Mouse (Mus musculus) brain, adult 2 months (tissue): ENCODE measurements around the gene Pip5k1b.

Experiments used
- DNase-seq: peaks from one replicate; pipeline ENCODE4 v3.0.0; 2011; ENCODE audit warnings: low read depth, low spot score

Gene Pip5k1b

DNA sequence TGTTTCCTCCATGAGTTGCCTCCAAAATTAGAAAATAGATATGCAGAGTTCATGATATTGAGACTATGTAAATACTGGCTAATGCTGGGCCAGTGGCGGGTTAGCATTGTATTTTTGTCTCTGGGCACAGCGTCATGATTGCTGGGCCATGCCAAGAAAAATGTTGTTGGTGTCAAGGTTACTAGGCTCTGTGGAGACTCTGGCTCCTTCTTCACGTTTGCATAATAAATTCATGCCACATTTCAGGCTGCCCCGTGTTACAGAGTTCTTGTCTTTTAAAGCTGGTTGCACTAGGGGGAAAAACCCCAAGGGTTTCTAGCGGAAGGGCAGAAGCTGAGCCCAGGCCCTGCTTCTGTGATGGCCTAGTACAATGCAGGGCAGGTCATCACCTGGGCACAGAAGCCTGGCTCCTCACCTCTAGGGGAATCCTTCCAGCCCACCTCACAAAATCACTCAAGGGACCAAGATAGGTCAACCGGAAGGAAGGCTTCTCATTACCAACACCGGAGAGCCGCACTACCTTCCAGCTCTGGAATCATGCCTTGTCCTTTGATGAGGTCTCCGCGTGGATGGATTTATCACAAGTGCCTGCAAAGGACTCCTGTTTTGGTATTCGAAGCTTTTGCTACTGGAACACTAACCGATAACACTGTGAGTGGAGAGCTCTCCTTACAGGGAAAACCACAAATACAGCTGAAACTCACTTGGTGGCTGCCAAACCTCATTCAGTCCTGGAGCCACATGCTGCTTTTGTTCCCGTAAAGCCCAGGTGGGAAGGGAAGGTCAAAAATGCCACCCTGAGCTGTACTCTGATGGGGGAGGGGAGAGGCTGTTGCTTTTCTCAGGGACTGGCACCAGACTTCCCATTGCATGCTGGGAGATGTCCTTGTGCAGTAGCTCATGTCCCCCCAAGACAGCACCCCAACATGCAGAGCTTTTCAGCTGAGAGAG is 248.1 kb downstream of the Pip5k1b start:
- peak; percentile 54 for DNase-seq

DNA sequence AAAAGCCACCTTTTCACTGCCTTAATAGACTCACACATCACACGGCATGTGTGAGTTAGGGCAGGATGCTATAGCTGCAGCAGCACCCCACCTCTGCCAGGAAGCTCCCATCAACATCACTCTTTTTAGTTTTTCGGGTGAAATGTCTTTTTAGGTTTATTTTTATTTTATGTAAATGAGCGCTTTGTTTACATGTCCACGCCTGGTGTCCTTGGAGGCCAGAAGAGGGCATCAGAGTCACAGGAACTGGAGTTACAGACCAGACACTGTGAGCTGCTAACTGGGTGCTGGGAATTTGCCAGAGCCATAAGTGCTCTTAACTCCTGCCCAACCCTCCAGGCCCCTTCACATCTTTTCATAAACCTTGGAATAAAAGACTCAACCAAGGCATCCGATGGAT is 249.3 kb downstream of the Pip5k1b start:
- no peak for DNase-seq

DNA sequence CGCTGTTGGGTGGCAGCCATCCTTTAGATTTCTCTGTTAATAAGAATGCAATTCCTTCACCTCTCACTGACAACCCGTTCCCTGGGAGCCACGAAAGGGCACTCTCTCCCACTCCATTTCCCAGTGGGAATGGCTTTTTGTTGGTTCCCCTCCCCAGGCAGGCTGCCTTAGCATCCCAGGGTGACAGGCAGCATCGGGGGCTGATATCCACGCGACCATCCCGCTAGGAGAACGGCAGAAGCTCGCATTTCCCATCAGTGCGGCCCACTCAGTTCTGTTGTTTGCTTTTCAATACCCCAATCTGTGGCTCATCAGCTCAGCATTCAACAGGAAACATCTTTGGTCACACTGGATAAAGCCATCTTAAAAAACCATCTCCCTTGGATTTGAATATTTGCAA is 253.5 kb downstream of the Pip5k1b start:
- DNase-seq: peak; percentile 29

DNA sequence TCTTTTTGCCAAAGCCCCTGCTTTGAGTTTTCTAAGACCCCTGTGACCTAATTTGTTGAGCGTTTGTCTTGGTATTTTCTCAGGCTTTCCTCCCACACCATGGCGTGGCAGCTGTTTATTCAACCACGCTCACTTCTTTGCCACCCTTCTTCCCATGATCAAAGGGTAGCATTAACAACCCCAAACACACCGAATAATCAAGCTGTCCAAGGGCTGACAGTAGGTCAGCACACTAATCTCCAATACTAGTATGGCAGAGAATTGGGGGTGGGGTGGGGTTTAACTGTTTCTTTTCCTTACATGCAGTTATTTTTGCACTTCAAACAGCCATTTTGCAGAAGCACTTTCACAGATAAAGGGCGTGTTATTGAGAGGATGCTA is 253.9 kb downstream of the Pip5k1b start:
- DNase-seq: no peak

- peak; percentile 79 for DNase-seq
Measured at GRCm38 (mm10) chr19:24300994-24301767, 254.5 kb downstream of the Pip5k1b start.

DNA sequence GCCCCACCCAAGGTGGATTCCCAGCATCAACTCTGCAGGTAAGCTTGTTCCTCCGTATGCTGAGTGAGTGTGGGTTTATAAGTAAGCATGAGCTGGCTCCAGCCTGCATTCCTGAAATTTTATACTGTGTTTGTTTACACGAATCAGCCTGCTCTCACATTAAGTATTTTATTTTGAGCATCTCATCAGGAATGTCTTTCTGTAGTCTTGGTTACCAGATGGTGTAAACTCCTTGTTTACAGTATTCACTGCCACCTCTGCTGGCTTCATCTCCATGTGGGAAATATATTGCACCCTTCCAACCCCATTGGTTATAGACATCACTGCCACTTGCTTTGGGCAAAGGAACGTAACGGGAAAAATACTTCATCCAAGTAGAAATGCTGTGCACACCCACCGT is 262.1 kb downstream of the Pip5k1b start:
- no peak for DNase-seq

- DNase-seq: peak; percentile 60
Measured at GRCm38 (mm10) chr19:24284187-24284586, 271.5 kb downstream of the Pip5k1b start.

- DNase-seq: no peak
Measured at GRCm38 (mm10) chr19:24281288-24281980, 274.2 kb downstream of the Pip5k1b start.

DNA sequence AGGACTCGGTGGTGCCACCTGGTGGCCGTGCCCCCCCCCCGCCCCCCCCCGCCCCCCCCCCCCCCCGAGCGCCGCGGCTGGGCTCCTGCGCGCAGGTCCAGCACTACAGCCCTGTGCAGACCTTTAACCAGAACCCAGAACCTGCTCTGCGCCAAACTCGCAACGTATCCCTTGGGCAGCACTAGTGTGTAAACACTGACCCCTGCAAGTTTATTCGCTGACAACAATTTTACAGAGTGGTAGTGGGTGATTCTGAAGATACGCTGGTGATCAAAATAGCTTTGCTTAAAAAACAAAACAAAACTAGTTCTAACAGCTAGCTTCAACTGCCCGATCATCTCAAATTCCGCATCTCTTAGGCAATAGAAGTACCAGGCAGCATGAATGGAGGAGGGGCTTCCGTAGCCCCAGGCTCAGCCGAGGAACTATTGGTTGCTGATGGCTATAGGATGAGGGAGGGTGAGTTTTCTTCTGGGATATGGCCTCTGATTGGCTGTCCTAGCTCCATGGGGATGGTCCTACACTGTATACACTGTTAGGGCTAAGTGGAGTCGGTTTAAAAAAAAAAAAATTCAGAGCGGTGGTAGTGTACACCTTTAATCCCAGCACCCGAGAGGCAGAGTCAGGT is 275.0 kb downstream of the Pip5k1b start, which contains the start of gene Fxn:
Gene Fxn (minus strand): TSS at position 5 of the 628 bp plus-strand sequence.
- peak; percentile 94 for DNase-seq

GRCm38 (mm10) chr19:24279706-24280600 is 275.7 kb downstream of the Pip5k1b start:
- peak; percentile 94 for DNase-seq

GRCm38 (mm10) chr19:24278859-24279258 is 276.8 kb downstream of the Pip5k1b start:
- DNase-seq: no peak

DNA sequence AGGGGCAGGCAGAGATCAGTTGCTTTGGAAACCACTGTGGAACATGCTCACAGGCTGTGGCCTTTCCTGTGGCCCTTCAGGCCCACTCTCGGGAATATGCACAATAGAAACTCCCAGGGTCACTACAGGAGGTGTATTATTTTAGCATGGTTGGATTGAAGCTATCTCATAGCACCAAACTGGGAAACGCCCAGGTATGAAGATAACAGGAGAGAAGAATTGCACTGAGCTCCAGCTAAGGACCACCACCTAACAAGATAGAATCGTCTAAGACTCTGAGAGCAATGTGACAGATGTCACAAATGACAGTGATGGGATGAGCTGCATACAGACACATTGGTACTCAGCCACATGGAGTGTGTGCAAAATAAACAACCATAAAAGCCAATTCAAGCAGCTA is 281.4 kb downstream of the Pip5k1b start:
- DNase-seq: no peak

GRCm38 (mm10) chr19:24271746-24272426 is 283.8 kb downstream of the Pip5k1b start:
- peak; percentile 95 for DNase-seq

GRCm38 (mm10) chr19:24271326-24271725 is 284.3 kb downstream of the Pip5k1b start:
- peak; percentile 82 for DNase-seq

GRCm38 (mm10) chr19:24268531-24268930 is 287.1 kb downstream of the Pip5k1b start:
- DNase-seq: peak; percentile 67

DNA sequence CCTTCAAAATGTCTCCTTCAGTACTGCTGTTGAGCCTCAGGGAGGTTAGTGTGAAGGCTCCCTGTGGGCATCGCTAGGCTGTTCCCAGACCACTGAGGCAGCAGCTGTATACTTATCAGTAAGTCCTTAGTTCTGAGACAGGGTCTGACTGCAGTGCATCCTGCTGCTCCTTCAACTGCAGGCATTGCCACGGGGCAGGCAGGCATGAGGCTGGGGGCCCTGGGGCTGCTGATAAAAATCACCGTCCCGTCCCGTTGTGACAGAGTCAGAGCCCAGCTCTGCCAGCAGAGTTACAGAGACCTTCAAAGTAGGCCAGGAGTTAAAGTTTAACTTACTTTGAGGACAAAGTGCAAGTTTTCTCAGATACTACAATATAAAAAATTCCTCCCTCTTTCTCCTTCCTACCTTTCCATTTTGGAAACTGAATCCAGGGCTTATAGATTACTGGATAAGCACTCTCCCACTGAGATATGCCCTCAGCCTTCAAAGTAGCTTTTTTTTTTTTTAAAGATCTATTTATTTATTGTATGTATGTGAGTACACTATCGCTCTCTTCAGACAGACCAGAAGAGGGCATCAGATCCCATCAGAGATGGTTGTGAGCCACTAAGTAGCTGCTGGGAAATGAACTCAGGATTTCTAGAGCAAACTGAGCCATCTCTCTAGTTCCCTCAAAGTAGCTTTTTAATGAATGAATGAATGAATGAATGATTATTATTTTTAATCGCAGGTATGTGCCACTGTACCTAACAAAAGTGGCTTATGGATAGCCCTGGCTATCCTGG is 289.4 kb downstream of the Pip5k1b start:
- no peak for DNase-seq

DNA sequence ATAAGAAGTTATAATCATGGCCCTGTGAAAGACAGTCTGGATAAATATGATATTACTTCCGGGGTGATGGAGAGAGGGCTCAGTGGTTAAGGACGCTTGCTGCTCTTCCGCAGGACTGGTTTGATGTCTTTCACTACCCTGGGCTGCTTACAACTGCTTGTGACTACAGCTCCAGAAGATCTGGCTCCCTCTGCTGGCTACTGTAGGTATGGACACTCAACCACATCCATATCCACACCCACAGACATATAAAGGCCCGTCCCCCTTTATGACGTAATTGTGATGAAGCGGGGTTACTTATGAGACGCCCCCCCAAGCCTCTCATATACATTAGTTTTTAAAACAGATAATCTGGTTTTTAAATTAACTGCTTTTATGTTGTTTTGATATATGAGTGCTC is 290.7 kb downstream of the Pip5k1b start:
- DNase-seq: peak; percentile 95

GRCm38 (mm10) chr19:24262736-24263135 is 292.9 kb downstream of the Pip5k1b start:
- no peak for DNase-seq
